Mouse (Mus musculus) erythroblast, embryonic 14.5 days (primary cell): Measurements from ENCODE around the gene Mrs2.

Experiments used
- GATA1 ChIP-seq: IDR thresholded peaks from 2 replicates; pipeline ENCODE4 v1.6.1; 2012; ENCODE audit warnings: low read length, inconsistent platforms, mixed read lengths
- TAL1 ChIP-seq: IDR thresholded peaks from 3 replicates; pipeline ENCODE4 v1.6.1; 2012; ENCODE audit warnings: low read length, inconsistent platforms, mixed read lengths

DNA sequence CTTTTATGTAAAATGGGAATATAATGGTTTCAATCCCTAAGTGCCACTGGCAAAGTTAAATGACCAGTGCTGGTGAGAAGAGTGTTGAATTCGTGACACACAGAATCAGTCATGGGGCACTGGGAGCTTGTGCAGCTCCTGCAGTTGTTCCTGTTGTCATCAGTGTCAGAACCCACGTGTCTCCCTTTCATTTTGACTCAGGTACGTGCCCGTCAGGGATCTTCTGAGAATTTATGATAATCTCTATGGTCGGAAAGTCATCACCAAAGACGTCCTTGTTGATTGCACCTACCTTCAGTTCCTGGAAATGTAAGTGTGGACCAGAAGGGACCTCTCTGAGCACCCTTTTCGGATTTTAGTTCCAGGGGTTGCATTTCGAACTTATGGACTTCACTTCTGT is 58.1 kb downstream of the Mrs2 start:
- TF ChIP-seq GATA1 (no peak), TAL1 (no peak)
